1 mouse cellular context compared by ENCODE assay signal in the genomic region with DNA sequence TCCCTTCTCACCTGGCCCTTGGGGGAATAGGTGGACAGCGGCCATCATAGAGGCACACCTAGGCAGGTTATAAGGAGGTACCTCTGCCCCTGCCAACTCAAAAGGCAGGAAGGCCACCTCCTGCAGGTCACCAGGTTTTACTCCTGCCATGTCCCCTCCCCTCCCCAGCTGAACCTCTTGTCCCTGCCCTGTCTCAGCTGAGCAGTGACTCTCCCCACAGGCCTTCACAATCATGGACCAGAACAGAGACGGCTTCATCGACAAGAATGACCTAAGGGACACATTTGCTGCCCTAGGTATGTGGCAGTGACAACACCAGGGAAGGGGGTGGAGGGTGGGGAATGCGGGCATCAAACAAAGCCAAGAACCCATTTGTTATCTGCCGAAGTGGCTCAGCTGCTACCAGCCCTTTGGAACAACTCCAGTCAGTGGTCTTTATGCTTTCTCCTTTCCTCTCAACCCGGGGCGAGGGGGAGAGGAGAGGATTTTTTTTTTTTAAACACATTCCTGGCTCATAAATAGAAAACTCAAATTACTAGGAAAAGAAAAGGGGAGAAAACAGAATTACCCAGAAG.
TF ChIP-seq lines count a peak whose summit lies in the region.

No protein-coding gene starts in this region.

TF ChIP-seq in MEL, 35 proteins besides CTCF, POLR2A, EP300 and RAD21:
- no peak for TF ChIP-seq TAL1 (IDR thresholded peaks at IDR 0.05; ENCODE audit: low read length)
- no peak for TF ChIP-seq ELF1 (IDR thresholded peaks at IDR 0.05; ENCODE audit: low read depth, low read length)
- no peak for TF ChIP-seq ZNF384 (IDR thresholded peaks at IDR 0.05; ENCODE audit: low read depth, low read length)
- no peak for TF ChIP-seq CHD2 (IDR thresholded peaks at IDR 0.05; ENCODE audit: low read length)
- TF ChIP-seq CHD1 (IDR thresholded peaks at IDR 0.05; ENCODE audit: low read depth, low read length) = no peak
- no peak for TF ChIP-seq POLR2AphosphoS2 (IDR thresholded peaks at IDR 0.05; ENCODE audit: low read length)
- no peak for TF ChIP-seq MAX (IDR thresholded peaks at IDR 0.05; ENCODE audit: low read length)
- TF ChIP-seq JUND (IDR thresholded peaks at IDR 0.05; ENCODE audit: low read depth, low read length) = no peak
- no peak for TF ChIP-seq SMC3 (IDR thresholded peaks at IDR 0.05; ENCODE audit: low read depth, low read length)
